Mouse (Mus musculus) adrenal gland, postnatal 4 days (tissue): ENCODE data around the gene Prss46. TPM values are rescaled to one million over a fixed set of nuclear protein-coding genes. Genes with fewer than 3 reads are reported as not detected.
"Not testable (repeated sequence)": the region's sequence is repeated elsewhere in the genome, so short reads cannot be mapped to it uniquely, and the experiment has no call there.

Experiments
- DNase-seq, 2 experiments: peaks; one replicate each; pipeline ENCODE4 v3.0.0; 2021 to 2022; ENCODE audit warnings: low spot score in 2 of 2, mixed read lengths in 2 of 2
- long read RNA-seq, 2 experiments: library from polyadenylated mRNA; stranded (forward); transcript quantifications; one replicate each; pipeline ENCODE4 v2.0.0; 2021
- total RNA-seq, 2 experiments: library from RNA; stranded (reverse); gene quantifications; 2 replicates each; pipeline ENCODE4 v1.2.3; 2021

The Prss46 gene
- not detected for total RNA-seq
- long read RNA-seq, experiment 1, result 0 reads
- long read RNA-seq, experiment 2, result 0 reads

- no peak for DNase-seq
These were observed at the start of gene Prss46 for GRCm38 (mm10) chr9:110844206-110844605. TSS of gene Prss46 (plus strand) at chr9:110844506.

- DNase-seq, result no peak
These were observed 47.3 kb upstream of the Prss46 start for GRCm38 (mm10) chr9:110797013-110797412.

- DNase-seq, result no peak
These were observed 46.4 kb upstream of the Prss46 start, which contains the start of gene Prss42 for GRCm38 (mm10) chr9:110797866-110798265. TSS of gene Prss42 (plus strand) at chr9:110798166.

- DNase-seq, result no peak
These were observed 43.3 kb upstream of the Prss46 start for GRCm38 (mm10) chr9:110800834-110801479.

GRCm38 (mm10) chr9:110803294-110803693 lies 41.0 kb upstream of the Prss46 start:
- no peak for DNase-seq

- no peak for DNase-seq
These were observed 34.3 kb upstream of the Prss46 start for GRCm38 (mm10) chr9:110810051-110810450.

- no peak for DNase-seq
These were observed 30.5 kb upstream of the Prss46 start, which contains the start of gene Prss44 for GRCm38 (mm10) chr9:110813789-110814188. TSS of gene Prss44 (plus strand) at chr9:110813994.

GRCm38 (mm10) chr9:110820546-110820945 lies 23.8 kb upstream of the Prss46 start:
- not testable (repeated sequence) for DNase-seq

- DNase-seq, result no peak
These were observed 22.9 kb upstream of the Prss46 start for GRCm38 (mm10) chr9:110821436-110821835.

GRCm38 (mm10) chr9:110825426-110825825 lies 18.9 kb upstream of the Prss46 start:
- DNase-seq, result no peak

- DNase-seq, result no peak
These were observed 18.5 kb upstream of the Prss46 start for GRCm38 (mm10) chr9:110825832-110826231.

- DNase-seq, result no peak
These were observed 17.9 kb upstream of the Prss46 start, which contains the start of gene Prss43 for GRCm38 (mm10) chr9:110826390-110826789. TSS of gene Prss43 (plus strand) at chr9:110826690.

- DNase-seq, result no peak
These were observed 11.3 kb upstream of the Prss46 start for GRCm38 (mm10) chr9:110833021-110833420.

GRCm38 (mm10) chr9:110834411-110834810 lies 9.9 kb upstream of the Prss46 start, which contains the start of gene Prss45:
TSS of gene Prss45 (plus strand) at chr9:110834588.
- DNase-seq, result no peak

GRCm38 (mm10) chr9:110834961-110835360 lies 9.3 kb upstream of the Prss46 start:
- DNase-seq, result no peak

GRCm38 (mm10) chr9:110836112-110836511 lies 8.2 kb upstream of the Prss46 start:
- DNase-seq, result no peak

- DNase-seq, result no peak
These were observed 3.4 kb upstream of the Prss46 start for GRCm38 (mm10) chr9:110840905-110841304.

- no peak for DNase-seq
These were observed 2.9 kb upstream of the Prss46 start for GRCm38 (mm10) chr9:110841438-110841837.

- no peak for DNase-seq
These were observed 4.9 kb downstream of the Prss46 start for GRCm38 (mm10) chr9:110849162-110849561.

GRCm38 (mm10) chr9:110855903-110856302 lies 11.6 kb downstream of the Prss46 start:
- no peak for DNase-seq

GRCm38 (mm10) chr9:110856920-110857319 lies 12.6 kb downstream of the Prss46 start:
- DNase-seq, result no peak

- DNase-seq, result no peak
These were observed 13.6 kb downstream of the Prss46 start, which contains the start of gene Prss50 for GRCm38 (mm10) chr9:110857781-110858472. TSS of gene Prss50 (plus strand) at chr9:110857967.
